Mouse (Mus musculus) left cerebral cortex, postnatal 4 days (tissue): ENCODE data around the gene Prpf4. TPM values are rescaled to one million over a fixed set of nuclear protein-coding genes. Genes with fewer than 3 reads are reported as not detected.

ENCODE experiments used
- DNase-seq: peaks from one replicate; pipeline ENCODE4 v3.0.0-alpha.2; 2022
- intact Hi-C: fragments of 180-260 bp; cut with DNase I; formaldehyde crosslinking; loops from one replicate; pipeline ENCODE4 v1.15.1; 2025
- total RNA-seq, 2 experiments: library from RNA; stranded (reverse); gene quantifications; 2 replicates each; pipeline ENCODE4 v1.2.3; 2021

Gene Prpf4
- total RNA-seq, 2 experiments from 2014 or later: 14.6 to 15.4 TPM

GRCm38 (mm10) chr4:62433939-62434870 is 25.6 kb downstream of the Prpf4 start:
- intact Hi-C loops: no loop called here
- no peak for DNase-seq

- no peak for DNase-seq
- intact Hi-C loops: no loop called here
Observed at GRCm38 (mm10) chr4:62435081-62435480, 26.5 kb downstream of the Prpf4 start, which contains the start of gene Rnf183. TSS of gene Rnf183 (minus strand) at chr4:62435252.

GRCm38 (mm10) chr4:62437256-62437778 is 28.7 kb downstream of the Prpf4 start:
- intact Hi-C loops: no loop called here
- no peak for DNase-seq

- no peak for DNase-seq
- intact Hi-C loops: no loop called here
Observed at GRCm38 (mm10) chr4:62437871-62438270, 29.3 kb downstream of the Prpf4 start.

- DNase-seq: no peak
- intact Hi-C loops: no loop called here
Observed at GRCm38 (mm10) chr4:62439793-62440192, 31.2 kb downstream of the Prpf4 start.

- intact Hi-C loops: no loop called here
- DNase-seq: peak; percentile 23
Observed at GRCm38 (mm10) chr4:62440544-62440943, 31.9 kb downstream of the Prpf4 start.

- intact Hi-C loops: no loop called here
- no peak for DNase-seq
Observed at GRCm38 (mm10) chr4:62440986-62441385, 32.4 kb downstream of the Prpf4 start.

- intact Hi-C loops: no loop called here
- peak; percentile 36 for DNase-seq
Observed at GRCm38 (mm10) chr4:62454995-62455394, 46.4 kb downstream of the Prpf4 start.

GRCm38 (mm10) chr4:62459081-62459480 is 50.5 kb downstream of the Prpf4 start:
- intact Hi-C loops: no loop called here
- no peak for DNase-seq

GRCm38 (mm10) chr4:62460348-62460747 is 51.8 kb downstream of the Prpf4 start:
- no peak for DNase-seq
- intact Hi-C loops: no loop called here

GRCm38 (mm10) chr4:62463124-62463523 is 54.5 kb downstream of the Prpf4 start:
- DNase-seq: no peak
- intact Hi-C loops: no loop called here

- DNase-seq: no peak
- intact Hi-C loops: no loop called here
Observed at GRCm38 (mm10) chr4:62468158-62468557, 59.6 kb downstream of the Prpf4 start.

- intact Hi-C loops: no loop called here
Observed at GRCm38 (mm10) chr4:62470598-62471051, 62.0 kb downstream of the Prpf4 start, which contains the start of gene Wdr31. TSS of gene Wdr31 (minus strand) at chr4:62470896.

GRCm38 (mm10) chr4:62472071-62472470 is 63.5 kb downstream of the Prpf4 start:
- no peak for DNase-seq

More at GRCm38 (mm10) chr4:62470598-62471051, 62.0 kb downstream of the Prpf4 start, which contains the start of gene Wdr31:
- DNase-seq: peak; percentile 76

GRCm38 (mm10) chr4:62475131-62475530 is 66.5 kb downstream of the Prpf4 start:
- intact Hi-C loops: no loop called here
- DNase-seq: no peak

More at GRCm38 (mm10) chr4:62472071-62472470, 63.5 kb downstream of the Prpf4 start:
- intact Hi-C loops: no loop called here

- no peak for DNase-seq
- intact Hi-C loops: no loop called here
Observed at GRCm38 (mm10) chr4:62475793-62476192, 67.2 kb downstream of the Prpf4 start.

Other genes with a start within 250 kb of the Prpf4 start
- gene Zfp37, start 177.8 kb upstream of the Prpf4 start, total RNA-seq: 10 to 100 TPM; 24.7 to 24.8 TPM
- gene Slc31a2, start 146.2 kb upstream of the Prpf4 start, total RNA-seq: 10 to 100 TPM in 1 of 2 experiments, 1 to 10 TPM in 1; 9.5 to 12.2 TPM
- 10 to 100 TPM; 36.3 to 38.4 TPM for gene Fkbp15, start 48.2 kb upstream of the Prpf4 start, total RNA-seq
- gene Slc31a1, start 48.1 kb upstream of the Prpf4 start, total RNA-seq: 10 to 100 TPM; 26.7 to 28.7 TPM
- gene Cdc26, start 155 bp upstream of the Prpf4 start, total RNA-seq: 10 to 100 TPM; 65.6 to 66.9 TPM
- gene Rnf183, start 26.5 kb downstream of the Prpf4 start, total RNA-seq: not detected
- 10 to 100 TPM; 12.5 to 15.1 TPM for gene Wdr31, start 62.1 kb downstream of the Prpf4 start, total RNA-seq
- gene Bspry, start 71.3 kb downstream of the Prpf4 start, total RNA-seq: under 1 TPM; 0.36 TPM
- gene Hdhd3, start 94.7 kb downstream of the Prpf4 start, total RNA-seq: 1 to 10 TPM; 5.7 to 6.6 TPM
- 10 to 100 TPM; 35.3 to 36.8 TPM for gene Alad, start 111.1 kb downstream of the Prpf4 start, total RNA-seq
- gene Pole3, start 116.3 kb downstream of the Prpf4 start, total RNA-seq: 10 to 100 TPM; 32.4 to 36.6 TPM
- under 1 TPM; 0.44 to 0.90 TPM for gene 4933430I17Rik, start 116.6 kb downstream of the Prpf4 start, total RNA-seq
- gene Rgs3, start 151.1 kb downstream of the Prpf4 start, total RNA-seq: 10 to 100 TPM; 46.7 to 46.8 TPM